23 mouse cellular contexts compared by ENCODE assay signal in genomic region chr4:105460689-105461005, GRCm38 (mm10).
"Had no signal": no experiment of that assay in that cellular context is flagged by ENCODE, and none has a peak within 500 bp of the region (broad histone marks: within the 10 kb centered on the region; RNA-seq: fewer than 3 reads in every experiment).

No protein-coding gene starts in this region.

- H3K4me2 ChIP-seq: limb, embryonic 12.5 days; limb, embryonic 15.5 days; liver, embryonic 11.5 days; lung, embryonic 14.5 days; midbrain, embryonic 12.5 days; midbrain, embryonic 15.5 days; neural tube, embryonic 12.5 days; neural tube, embryonic 15.5 days; stomach, embryonic 15.5 days had no signal

- H3K9me3 ChIP-seq: limb, embryonic 12.5 days; limb, embryonic 15.5 days; midbrain, embryonic 12.5 days; midbrain, embryonic 15.5 days; neural tube, embryonic 12.5 days; neural tube, embryonic 15.5 days; stomach, embryonic 15.5 days had no signal

- ATAC-seq: lung, postnatal 0 days; midbrain, embryonic 15.5 days had no signal

- H3K36me3 ChIP-seq: limb, embryonic 12.5 days; limb, embryonic 15.5 days; midbrain, embryonic 12.5 days; midbrain, embryonic 15.5 days; neural tube, embryonic 12.5 days; neural tube, embryonic 15.5 days; stomach, embryonic 15.5 days had no signal

- H3K27me3 ChIP-seq: limb, embryonic 12.5 days; limb, embryonic 15.5 days; midbrain, embryonic 12.5 days; midbrain, embryonic 15.5 days; neural tube, embryonic 12.5 days; neural tube, embryonic 15.5 days; stomach, embryonic 15.5 days had no signal

- H3K9ac ChIP-seq: limb, embryonic 12.5 days; limb, embryonic 15.5 days; liver, embryonic 14.5 days; liver, postnatal 0 days; lung, embryonic 14.5 days; midbrain, embryonic 12.5 days; midbrain, embryonic 15.5 days; neural tube, embryonic 12.5 days; neural tube, embryonic 15.5 days; stomach, embryonic 15.5 days had no signal

- H3K4me3 ChIP-seq: limb, embryonic 12.5 days; limb, embryonic 15.5 days; midbrain, embryonic 12.5 days; midbrain, embryonic 15.5 days; neural tube, embryonic 12.5 days; neural tube, embryonic 15.5 days; stomach, embryonic 15.5 days had no signal

- DNase-seq: kidney, adult 8-10 months; kidney, postnatal 36 days; left cerebral cortex, postnatal 4 days; right cerebral cortex, adult 18-20 months; right cerebral cortex, postnatal 14 days; right cerebral cortex, postnatal 4 days; spleen, adult 18-20 months; thymus, adult 2 months; thymus, postnatal 14 days; thymus, postnatal 4 days had no signal

- H3K27ac ChIP-seq: limb, embryonic 12.5 days; limb, embryonic 15.5 days; liver, embryonic 14.5 days; macrophage; midbrain, embryonic 12.5 days; midbrain, embryonic 15.5 days; neural tube, embryonic 12.5 days; neural tube, embryonic 15.5 days; stomach, embryonic 15.5 days had no signal

- H3K4me1 ChIP-seq: limb, embryonic 15.5 days; midbrain, embryonic 15.5 days; neural tube, embryonic 15.5 days; stomach, embryonic 15.5 days had no signal
